Mouse (Mus musculus): ENCODE results near the gene Lrrn1.

DNA sequence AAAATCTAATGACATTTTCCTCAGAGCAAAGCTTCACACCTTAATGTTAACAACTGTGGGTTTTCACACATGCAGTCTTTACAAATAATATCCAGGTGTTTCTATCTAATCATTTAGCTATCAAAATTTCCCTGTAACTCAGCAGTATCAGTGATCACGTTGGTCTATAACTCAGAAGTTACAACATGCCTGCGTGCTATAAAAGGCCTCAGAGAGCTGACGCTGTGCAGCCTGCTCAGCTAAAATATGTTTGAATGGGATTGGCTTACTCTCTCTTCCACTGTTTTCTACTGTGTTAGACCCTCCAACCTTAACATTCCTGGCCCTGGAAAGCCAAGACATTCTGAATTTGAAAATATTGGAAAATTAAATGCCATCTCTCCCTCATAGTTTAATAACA lies 28.2 kb downstream of the Lrrn1 start:
- TF ChIP-seq GATA1 (IDR thresholded peaks at IDR 0.05; ENCODE audit: borderline replicate concordance, low read length), result no peak
- TF ChIP-seq FLI1 (IDR thresholded peaks at IDR 0.05; ENCODE audit: low read length), result no peak

Data from megakaryocyte, embryonic 14.5 days (primary cell).